Mouse (Mus musculus) forebrain, embryonic 12.5 days (tissue): ENCODE data around the gene Xpo5. TPM values are rescaled to one million over a fixed set of nuclear protein-coding genes. Genes with fewer than 3 reads are reported as not detected.
A peak's percentile ranks its signal among the peaks of the same experiment; 100 is the strongest.

ENCODE experiments used
- ATAC-seq: fragments of 200-750 bp; cut with Nextera tagmentation; 2 replicates; pipeline ENCODE4 v1.8.0; 2017; ENCODE audit warnings: moderate TSS enrichment; ENCODE audit not compliant: low FRiP score
- H3K27ac ChIP-seq: fragments of 300-500 bp; sonication (generic); 2 replicates; pipeline ENCODE4 v1.5.1; 2016; ENCODE audit warnings: mild to moderate bottlenecking
- H3K27me3 ChIP-seq: fragments of 300-500 bp; sonication (generic); 2 replicates; pipeline ENCODE4 v1.6.1; 2016; ENCODE audit warnings: mild to moderate bottlenecking
- H3K36me3 ChIP-seq: fragments of 300-500 bp; sonication (generic); replicated peaks from 2 replicates; pipeline ENCODE4 v1.6.1; 2016; ENCODE audit warnings: mild to moderate bottlenecking
- H3K4me1 ChIP-seq: fragments of 300-500 bp; sonication (generic); 2 replicates; pipeline ENCODE4 v1.6.1; 2016
- H3K4me2 ChIP-seq: fragments of 300-500 bp; sonication (generic); 2 replicates; pipeline ENCODE4 v1.6.1; 2016; ENCODE audit warnings: mild to moderate bottlenecking, moderate library complexity
- H3K4me3 ChIP-seq: fragments of 300-500 bp; sonication (generic); replicated peaks from 2 replicates; pipeline ENCODE4 v1.5.1; 2016; ENCODE audit warnings: mild to moderate bottlenecking
- H3K9ac ChIP-seq: fragments of 300-500 bp; sonication (generic); 2 replicates; pipeline ENCODE4 v1.6.1; 2016; ENCODE audit warnings: mild to moderate bottlenecking
- H3K9me3 ChIP-seq: fragments of 300-500 bp; sonication (generic); 2 replicates; pipeline ENCODE4 v1.6.1; 2016
- WGBS: fragments of 180-500 bp; shearing (Covaris S2); methylation state at CpG from one replicate; pipeline ENCODE4 v1.1.7; 2016; 5-methylcytosine and 5-hydroxymethylcytosine counted together
- microRNA counts: library from miRNA; unstranded; fragments of <30 nt; microRNA quantifications from one replicate; lab custom pipeline; 2017
- microRNA-seq: library from miRNA; unstranded; fragments of <30 nt; microRNA quantifications from one replicate; pipeline ENCODE4, GENCODE M21; 2017
- polyA plus RNA-seq: library from polyadenylated mRNA; unstranded; fragments of >200 nt; fragmentation: Nextera tagmentation; extraction: Ambion mirVana; gene quantifications from 2 replicates; pipeline ENCODE4 v1.2.1, GENCODE M21; 2016

Xpo5 gene
- polyA plus RNA-seq, 1 experiment from 2014 or later = 66.6 TPM

- H3K4me1 ChIP-seq = peaks cover 21% of the 10 kb centered on the region
- no peak overlapping the region for H3K27ac ChIP-seq
- peaks cover 47% of the 10 kb centered on the region for H3K36me3 ChIP-seq
- H3K4me2 ChIP-seq = no peak overlapping the region
- 90% methylated on average over 12 of the region's 12 CpGs for WGBS
- no peaks in the 10 kb centered on the region for H3K27me3 ChIP-seq
- no peak overlapping the region for H3K4me3 ChIP-seq
- no peak overlapping the region for H3K9ac ChIP-seq
- no peaks in the 10 kb centered on the region for H3K9me3 ChIP-seq
- no peak for ATAC-seq
Measured at GRCm38 (mm10) chr17:46278011-46278765, 75.6 kb downstream of the Xpo5 start.

- WGBS = under 1% methylated on average over 37 of the region's 37 CpGs
- H3K4me2 ChIP-seq = peak within 1 kb of the TSS; percentile 87
- H3K9ac ChIP-seq = peak within 1 kb of the TSS; percentile 82
- peak within 1 kb of the TSS; percentile 74 for H3K27ac ChIP-seq
- peaks cover 24% of the 10 kb centered on the region for H3K4me1 ChIP-seq
- H3K36me3 ChIP-seq = peaks cover 28% of the 10 kb centered on the region
- ATAC-seq = peak; percentile 99
- H3K4me3 ChIP-seq = peak within 1 kb of the TSS; percentile 72
- no peaks in the 10 kb centered on the region for H3K27me3 ChIP-seq
- no peaks in the 10 kb centered on the region for H3K9me3 ChIP-seq
Measured at GRCm38 (mm10) chr17:46282483-46283123, 80.0 kb downstream of the Xpo5 start, which contains the start of gene Tjap1. Gene Tjap1 (minus strand): TSS chr17:46283026.

- 22% methylated on average over 9 of the region's 9 CpGs for WGBS
- Histone ChIP-seq H3K9ac (peak overlapping the region; percentile 82), H3K4me3 (peak overlapping the region; percentile 72), H3K27ac (peak overlapping the region; percentile 74; the same call in 1 of the 2 replicates), H3K4me2 (peak overlapping the region; percentile 87), H3K9me3 (no peaks in the 10 kb centered on the region), H3K36me3 (peaks cover 24% of the 10 kb centered on the region), H3K27me3 (no peaks in the 10 kb centered on the region), H3K4me1 (peaks cover 28% of the 10 kb centered on the region)
- peak; percentile 63; the same call in 1 of the 2 replicates for ATAC-seq
Measured at GRCm38 (mm10) chr17:46283140-46283539, 80.6 kb downstream of the Xpo5 start.

DNA sequence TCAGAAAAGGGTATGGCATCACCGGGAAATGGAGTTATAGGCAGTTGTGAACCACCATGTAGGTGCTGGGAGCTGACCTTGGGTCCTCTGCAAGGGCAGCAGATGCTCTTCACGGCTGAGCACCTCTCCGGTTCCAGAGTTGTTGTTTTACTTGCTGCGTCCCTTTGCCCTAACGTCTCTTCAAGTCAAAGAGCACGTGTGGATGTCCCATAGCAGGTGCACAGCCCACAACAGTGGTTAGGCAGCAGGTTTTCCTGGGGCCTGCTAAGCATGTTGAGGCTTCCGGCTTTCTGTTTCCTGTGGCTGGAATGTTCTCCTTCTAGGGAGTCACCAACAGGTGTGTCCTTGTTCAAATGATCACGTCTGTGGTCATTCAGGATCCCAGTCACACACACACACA lies 81.3 kb downstream of the Xpo5 start:
- Histone ChIP-seq H3K9ac (no peak overlapping the region), H3K4me1 (peaks cover 28% of the 10 kb centered on the region), H3K36me3 (peaks cover 16% of the 10 kb centered on the region), H3K27me3 (no peaks in the 10 kb centered on the region), H3K4me3 (no peak overlapping the region), H3K9me3 (no peaks in the 10 kb centered on the region), H3K4me2 (no peak overlapping the region), H3K27ac (no peak overlapping the region)
- WGBS = 92% methylated on average over 8 of the region's 8 CpGs
- no peak for ATAC-seq

DNA sequence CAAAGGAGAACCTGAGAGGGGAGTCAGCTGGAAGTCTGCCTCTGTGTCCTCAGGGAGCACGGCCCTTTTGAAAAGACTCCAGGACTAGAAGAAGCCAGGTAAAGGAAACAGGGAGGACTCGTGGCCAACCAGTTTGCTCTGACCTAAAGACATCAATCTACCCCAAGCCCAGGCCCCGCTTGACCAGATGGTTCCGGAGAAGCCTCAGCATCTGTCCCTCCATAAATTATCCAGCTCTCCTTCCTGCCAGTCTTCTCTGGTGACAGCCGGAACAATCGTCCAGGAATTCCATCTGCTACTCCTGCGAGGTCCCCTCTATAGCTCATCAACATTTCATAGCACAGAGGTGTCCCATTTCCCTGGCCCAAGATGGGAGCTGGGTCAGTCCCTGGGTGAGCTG lies 82.1 kb downstream of the Xpo5 start:
- H3K27ac ChIP-seq = no peak overlapping the region
- H3K27me3 ChIP-seq = no peaks in the 10 kb centered on the region
- H3K4me1 ChIP-seq = peaks cover 28% of the 10 kb centered on the region
- H3K36me3 ChIP-seq = peaks cover 10% of the 10 kb centered on the region; the same call in 1 of the 2 replicates
- no peak for ATAC-seq
- no peaks in the 10 kb centered on the region for H3K9me3 ChIP-seq
- H3K4me2 ChIP-seq = no peak overlapping the region
- H3K9ac ChIP-seq = no peak overlapping the region
- WGBS = 67% methylated on average over 7 of the region's 7 CpGs
- no peak overlapping the region for H3K4me3 ChIP-seq

DNA sequence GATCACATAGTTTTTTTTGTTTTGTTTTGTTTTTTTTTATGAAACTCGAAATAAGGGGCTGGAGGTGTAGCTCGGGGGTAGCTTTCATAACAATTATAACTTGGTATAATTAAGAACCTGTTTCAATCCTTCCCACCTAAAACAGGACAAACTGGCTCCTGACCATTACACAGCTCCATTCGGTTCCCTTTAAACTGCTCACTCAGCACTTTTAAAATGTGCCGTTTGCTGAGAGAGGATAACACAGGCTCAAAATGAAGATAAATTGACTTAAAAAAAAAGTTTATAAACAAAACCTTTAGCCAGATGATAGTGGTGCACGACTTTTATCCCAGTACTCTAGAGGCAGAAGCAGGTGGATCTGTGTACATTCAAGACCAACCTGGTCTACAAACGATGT lies 82.8 kb downstream of the Xpo5 start:
- H3K4me2 ChIP-seq = no peak overlapping the region
- no peaks in the 10 kb centered on the region for H3K27me3 ChIP-seq
- no peak for ATAC-seq
- H3K9ac ChIP-seq = no peak overlapping the region
- no peaks in the 10 kb centered on the region for H3K9me3 ChIP-seq
- 71% methylated on average over 6 of the region's 6 CpGs for WGBS
- H3K4me3 ChIP-seq = no peak overlapping the region
- H3K27ac ChIP-seq = no peak overlapping the region
- peaks cover 4% of the 10 kb centered on the region; the same call in 1 of the 2 replicates for H3K36me3 ChIP-seq
- peaks cover 28% of the 10 kb centered on the region for H3K4me1 ChIP-seq

DNA sequence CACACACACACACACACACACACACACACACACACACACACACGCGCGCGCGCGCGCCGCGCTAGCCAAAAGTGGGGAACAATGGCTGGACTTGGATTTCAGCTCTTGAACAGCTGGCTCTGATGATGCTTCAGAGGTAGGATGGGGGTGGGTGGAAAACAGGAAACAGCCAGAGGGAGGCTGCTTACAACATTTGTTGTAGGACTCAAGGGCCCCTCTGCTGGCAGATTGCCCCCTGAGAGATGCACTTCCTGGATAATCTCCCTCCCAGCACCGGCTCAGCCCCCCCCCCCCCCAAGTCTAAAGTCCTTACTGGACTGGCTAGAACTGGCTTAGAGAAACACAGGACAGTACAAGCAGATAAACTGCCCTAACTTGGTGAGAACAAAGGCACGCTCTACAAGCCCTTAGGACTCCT lies 85.1 kb downstream of the Xpo5 start:
- no peak overlapping the region for H3K27ac ChIP-seq
- H3K9me3 ChIP-seq = no peaks in the 10 kb centered on the region
- peaks cover 10% of the 10 kb centered on the region for H3K4me1 ChIP-seq
- no peak overlapping the region for H3K9ac ChIP-seq
- H3K4me3 ChIP-seq = no peak overlapping the region
- H3K4me2 ChIP-seq = no peak overlapping the region
- no peak for ATAC-seq
- H3K36me3 ChIP-seq = no peaks in the 10 kb centered on the region
- H3K27me3 ChIP-seq = peaks cover 5% of the 10 kb centered on the region; the same call in 1 of the 2 replicates
- WGBS = 63% methylated on average over 11 of the region's 11 CpGs

MicroRNAs encoded within 50 kb of the gene (microRNA counts, 519-probe panel; counts per million panel counts)
- microRNA mmu-miR-693-3p (lab: Ali Mortazavi, UCI) (not detected), microRNA mmu-miR-693-5p (lab: Ali Mortazavi, UCI) (not detected)

Small RNA genes lying within 50 kb of the gene (microRNA-seq; reads per million reads assigned to microRNA genes)
- gene Mir693 = not detected

Other genes starting within 250 kb of the Xpo5 start
- 4.1 TPM in 2 replicates for gene Vegfa, start 170.4 kb upstream of the Xpo5 start, polyA plus RNA-seq
- gene Mrps18a, start 91.8 kb upstream of the Xpo5 start, polyA plus RNA-seq = 117 and 121 TPM in 2 replicates
- 14.9 and 15.9 TPM in 2 replicates for gene Rsph9, start 58.6 kb upstream of the Xpo5 start, polyA plus RNA-seq
- gene Mad2l1bp, start 49.2 kb upstream of the Xpo5 start, polyA plus RNA-seq = 30.6 and 31.0 TPM in 2 replicates
- gene Gtpbp2, start 41.8 kb upstream of the Xpo5 start, polyA plus RNA-seq = 37.0 and 43.6 TPM in 2 replicates
- gene Polh, start 137 bp upstream of the Xpo5 start, polyA plus RNA-seq = 11.2 and 12.3 TPM in 2 replicates
- 96.2 and 102 TPM in 2 replicates for gene Polr1c, start 45.3 kb downstream of the Xpo5 start, polyA plus RNA-seq
- gene Yipf3, start 45.3 kb downstream of the Xpo5 start, polyA plus RNA-seq = 58.9 and 61.6 TPM in 2 replicates
- 3.0 and 3.2 TPM in 2 replicates for gene Lrrc73, start 50.7 kb downstream of the Xpo5 start, polyA plus RNA-seq
- 56.0 and 58.4 TPM in 2 replicates for gene Tjap1, start 80.2 kb downstream of the Xpo5 start, polyA plus RNA-seq
- 1.5 and 2.0 TPM in 2 replicates for gene Dlk2, start 94.6 kb downstream of the Xpo5 start, polyA plus RNA-seq
- 7.6 and 8.7 TPM in 2 replicates for gene Abcc10, start 125.6 kb downstream of the Xpo5 start, polyA plus RNA-seq
- 15.7 and 17.2 TPM in 2 replicates for gene Zfp318, start 180.9 kb downstream of the Xpo5 start, polyA plus RNA-seq
- 0.79 and 0.91 TPM in 2 replicates for gene Crip3, start 226.1 kb downstream of the Xpo5 start, polyA plus RNA-seq
- 0.14 TPM in 1 of 2 replicates, not detected in the other for gene Slc22a7, start 235.7 kb downstream of the Xpo5 start, polyA plus RNA-seq